In the genomic region with DNA sequence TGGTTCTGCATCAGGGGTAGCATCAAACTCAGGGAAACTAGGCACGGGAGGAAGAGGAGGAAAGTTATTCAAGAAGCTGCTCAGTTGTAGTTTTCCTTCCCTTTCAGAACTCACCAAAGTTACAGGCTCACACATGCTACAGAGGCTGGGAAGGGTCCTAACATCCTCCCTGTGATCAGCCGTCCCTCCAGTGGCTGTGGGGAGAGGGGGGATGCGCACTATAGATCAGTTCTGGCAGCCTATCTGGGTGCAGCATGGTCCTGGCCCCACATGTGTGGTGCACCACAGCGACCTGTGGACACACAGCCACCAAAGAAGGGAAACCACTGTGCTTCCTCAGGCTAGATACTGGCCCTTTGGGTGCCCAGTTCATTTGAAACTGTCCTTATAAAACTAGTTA, we compare ENCODE assay signal across 29 mouse cellular contexts. TPM values are rescaled to one million over a fixed set of nuclear protein-coding genes. Genes with fewer than 3 reads are reported as not detected.
A peak's percentile ranks its signal among the peaks of the same experiment; 100 is the strongest.
DNase-seq lines count a peak whose midpoint lies in the region; ATAC-seq and TF ChIP-seq lines count a peak whose summit lies in the region.
"Had no signal": no experiment of that assay in that cellular context is flagged by ENCODE, and none has a peak within 500 bp of the region (broad histone marks: within the 10 kb centered on the region; RNA-seq: fewer than 3 reads in every experiment).

No protein-coding gene starts in this region.

- peaks cover 13% of the 10 kb centered on the region for H3K4me1 ChIP-seq in midbrain, embryonic 10.5 days
- H3K4me1 ChIP-seq in midbrain, postnatal 0 days (ENCODE audit: insufficient read depth, low read length) = no peaks in the 10 kb centered on the region
- H3K4me1 ChIP-seq: embryonic facial prominence, embryonic 13.5 days; heart, embryonic 12.5 days; heart, embryonic 15.5 days had no signal

- no peak for DNase-seq in midbrain, embryonic 10.5 days (ENCODE audit: low spot score)
- DNase-seq in midbrain, postnatal 0 days (ENCODE audit: low spot score) = no peak
- DNase-seq in ES-CJ7 (ENCODE audit: low read depth, low spot score) (peak; percentile 70), ZHBTc4 (ENCODE audit: low read depth, low spot score) (peak; percentile 53)
- DNase-seq in layer of hippocampus, adult 9-10 months (ENCODE audit: low spot score) = no peak
- no peak for DNase-seq in right cerebral cortex, adult 18-20 months
- DNase-seq: adrenal gland, adult 8-10 months; adrenal gland, postnatal 25 days; cerebellum, adult 11-12 months; cerebellum, adult 8-10 months; cerebellum, postnatal 10 days; cerebellum, postnatal 36 days; embryo, embryonic 11 days; gastrocnemius, postnatal 25 days; heart, adult 18-20 months; heart, postnatal 10 days; heart, postnatal 36 days had no signal

- no peak overlapping the region for H3K4me2 ChIP-seq in midbrain, postnatal 0 days (ENCODE audit: low read depth, low read length, poor library complexity, severe bottlenecking)
- H3K4me2 ChIP-seq: embryonic facial prominence, embryonic 13.5 days; forebrain, embryonic 12.5 days; forebrain, embryonic 15.5 days; heart, embryonic 12.5 days; heart, embryonic 15.5 days; hindbrain, embryonic 15.5 days had no signal

- ATAC-seq in midbrain, postnatal 0 days (ENCODE audit: low FRiP score) = no peak
- ATAC-seq: activated CD4-positive, CD25-positive, alpha-beta regulatory T cell, adult 4 months; CD4-positive, CD25-positive, alpha-beta regulatory T cell, adult 4 months; forebrain, embryonic 15.5 days; Patski had no signal

- H3K9me3 ChIP-seq in midbrain, embryonic 10.5 days (replicated peaks) = no peaks in the 10 kb centered on the region
- no peaks in the 10 kb centered on the region for H3K9me3 ChIP-seq in midbrain, postnatal 0 days (ENCODE audit: low read length)
- H3K9me3 ChIP-seq: embryonic facial prominence, embryonic 10.5 days; embryonic facial prominence, embryonic 13.5 days; forebrain, embryonic 12.5 days; forebrain, embryonic 15.5 days; heart, embryonic 12.5 days; heart, embryonic 15.5 days; hindbrain, embryonic 15.5 days had no signal

- no peak overlapping the region for H3K4me3 ChIP-seq in midbrain, embryonic 10.5 days
- H3K4me3 ChIP-seq in midbrain, postnatal 0 days (ENCODE audit: low read depth, low read length) = no peak overlapping the region
- H3K4me3 ChIP-seq: embryonic facial prominence, embryonic 10.5 days; embryonic facial prominence, embryonic 13.5 days; erythroblast, embryonic 14.5 days; forebrain, embryonic 12.5 days; forebrain, embryonic 15.5 days; heart, embryonic 12.5 days; heart, embryonic 15.5 days; hindbrain, embryonic 15.5 days had no signal

- H3K27me3 ChIP-seq in midbrain, embryonic 10.5 days (ENCODE audit: low read depth, poor library complexity, severe bottlenecking) = no peaks in the 10 kb centered on the region
- no peaks in the 10 kb centered on the region for H3K27me3 ChIP-seq in midbrain, postnatal 0 days (ENCODE audit: insufficient read depth, low read length)
- H3K27me3 ChIP-seq: embryonic facial prominence, embryonic 13.5 days; forebrain, embryonic 12.5 days; forebrain, embryonic 15.5 days; heart, embryonic 12.5 days; heart, embryonic 15.5 days; hindbrain, embryonic 15.5 days; Patski had no signal

- TF ChIP-seq CTCF in midbrain, postnatal 0 days (IDR thresholded peaks at IDR 0.05) = no peak

- H3K36me3 ChIP-seq in midbrain, embryonic 10.5 days = no peaks in the 10 kb centered on the region
- no peaks in the 10 kb centered on the region for H3K36me3 ChIP-seq in midbrain, postnatal 0 days (ENCODE audit: insufficient read depth, low read length)
- H3K36me3 ChIP-seq: embryonic facial prominence, embryonic 10.5 days; embryonic facial prominence, embryonic 13.5 days; forebrain, embryonic 12.5 days; forebrain, embryonic 15.5 days; heart, embryonic 12.5 days; heart, embryonic 15.5 days; hindbrain, embryonic 15.5 days had no signal

- WGBS in midbrain, embryonic 10.5 days = 90% methylated on average over 4 of the region's 4 CpGs
- WGBS in midbrain, postnatal 0 days = 81% methylated on average over 4 of the region's 4 CpGs

- H3K9ac ChIP-seq in midbrain, postnatal 0 days (replicated peaks; ENCODE audit: low read length, poor library complexity, severe bottlenecking) = no peak overlapping the region
- H3K9ac ChIP-seq: embryonic facial prominence, embryonic 13.5 days; forebrain, embryonic 12.5 days; forebrain, embryonic 15.5 days; heart, embryonic 12.5 days; heart, embryonic 15.5 days; hindbrain, embryonic 15.5 days had no signal

- 0 out of 2 replicates have a peak overlapping the region, but pooled peaks have one; percentile 2 for H3K27ac ChIP-seq in midbrain, embryonic 10.5 days (replicated peaks)
- H3K27ac ChIP-seq in midbrain, postnatal 0 days (ENCODE audit: low read depth, low read length) = no peak overlapping the region
- H3K27ac ChIP-seq: embryonic facial prominence, embryonic 10.5 days; embryonic facial prominence, embryonic 13.5 days; forebrain, embryonic 12.5 days; forebrain, embryonic 15.5 days; heart, embryonic 15.5 days; hindbrain, embryonic 15.5 days had no signal

RNA-seq across cellular contexts. Expression of a gene that starts 16.7 kb away (rescaled TPM):
- polyA plus RNA-seq in midbrain, embryonic 10.5 days (2016; fragmentation: Nextera tagmentation; extraction: Ambion mirVana) = 0.42 and 0.71 TPM in 2 replicates
- 2.3 and 5.8 TPM in 2 replicates for total RNA-seq in midbrain, postnatal 0 days (2014; rRNA removed)
- 3.4 and 3.6 TPM in 2 replicates for polyA plus RNA-seq in midbrain, postnatal 0 days (2015; fragmentation: Nextera tagmentation; extraction: Ambion mirVana)
- total RNA-seq: gastrocnemius, adult 8-10 months; gastrocnemius, postnatal 25 days had no signal
- polyA plus RNA-seq: erythroblast, embryonic 14.5 days had no signal

RNA-seq across cellular contexts. Expression of a gene that starts 25.0 kb away (rescaled TPM):
- 67.9 and 68.3 TPM in 2 replicates for polyA plus RNA-seq in midbrain, embryonic 10.5 days (2016; fragmentation: Nextera tagmentation; extraction: Ambion mirVana)
- 36.7 and 47.4 TPM in 2 replicates for total RNA-seq in midbrain, postnatal 0 days (2014; rRNA removed)
- polyA plus RNA-seq in midbrain, postnatal 0 days (2015; fragmentation: Nextera tagmentation; extraction: Ambion mirVana) = 54.3 and 57.9 TPM in 2 replicates

RNA-seq across cellular contexts. Expression of a gene that starts 48.1 kb away (rescaled TPM):
- 33.9 and 35.7 TPM in 2 replicates for polyA plus RNA-seq in midbrain, embryonic 10.5 days (2016; fragmentation: Nextera tagmentation; extraction: Ambion mirVana)
- total RNA-seq in midbrain, postnatal 0 days (2014; rRNA removed) = 19.8 and 31.4 TPM in 2 replicates
- 13.9 and 15.2 TPM in 2 replicates for polyA plus RNA-seq in midbrain, postnatal 0 days (2015; fragmentation: Nextera tagmentation; extraction: Ambion mirVana)

Comparison
In these comparisons a context has a peak if more than half of its experiments do, and no peak if none do; other contexts are left out.
1. DNase-seq: peak in ES-CJ7 (single experiment) and ZHBTc4 (single experiment); none in midbrain, embryonic 10.5 days (single experiment), midbrain, postnatal 0 days (single experiment), layer of hippocampus, adult 9-10 months (single experiment) and right cerebral cortex, adult 18-20 months (single experiment).